Mouse (Mus musculus): ENCODE measurements around the gene F2rl3. TPM values are rescaled to one million over a fixed set of nuclear protein-coding genes. Genes with fewer than 3 reads are reported as not detected.

The F2rl3 gene
- polyA plus RNA-seq, 1 experiment, result 0.46 TPM

DNA sequence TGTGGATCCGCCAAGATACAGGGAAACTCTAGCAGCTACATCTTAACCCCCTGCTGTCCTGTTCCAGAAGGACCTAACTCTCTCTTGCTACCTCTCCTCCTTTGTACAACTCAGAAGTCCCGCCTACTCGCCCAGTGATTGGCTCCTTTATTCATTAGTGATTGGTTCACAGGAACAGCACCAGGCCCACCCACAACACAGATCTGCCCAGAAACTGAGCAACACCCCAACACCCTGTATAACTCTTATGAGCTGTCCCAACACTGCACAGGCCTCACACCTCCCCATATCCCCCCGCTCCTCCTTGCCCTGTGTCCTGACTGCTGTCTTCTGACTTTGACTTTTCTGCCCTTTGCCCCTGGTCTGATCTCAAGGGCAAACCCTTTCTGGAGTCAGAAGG, 4.0 kb downstream of the F2rl3 start:
- no peaks in the 10 kb centered on the region for H3K36me3 ChIP-seq (ENCODE audit: control insufficient read depth, insufficient read depth, low read length)
- H3K4me3 ChIP-seq (ENCODE audit: control insufficient read depth, low read depth, low read length), result no peak overlapping the region
- TF ChIP-seq POLR2A (IDR thresholded peaks at IDR 0.05; ENCODE audit: control insufficient read depth, low read depth, low read length), result no peak
- TF ChIP-seq CTCF (IDR thresholded peaks at IDR 0.05; ENCODE audit: control insufficient read depth, insufficient read depth, insufficient replicate concordance, low read depth, low read length), result no peak
- H3K27ac ChIP-seq (ENCODE audit: control insufficient read depth, insufficient read depth, low read depth, low read length), result no peak overlapping the region
- no peaks in the 10 kb centered on the region; the same call in 1 of the 2 replicates for H3K4me1 ChIP-seq (ENCODE audit: control insufficient read depth, insufficient read depth, low read length)
- no peaks in the 10 kb centered on the region for H3K27me3 ChIP-seq (ENCODE audit: control insufficient read depth, insufficient read depth, low read length)

DNA sequence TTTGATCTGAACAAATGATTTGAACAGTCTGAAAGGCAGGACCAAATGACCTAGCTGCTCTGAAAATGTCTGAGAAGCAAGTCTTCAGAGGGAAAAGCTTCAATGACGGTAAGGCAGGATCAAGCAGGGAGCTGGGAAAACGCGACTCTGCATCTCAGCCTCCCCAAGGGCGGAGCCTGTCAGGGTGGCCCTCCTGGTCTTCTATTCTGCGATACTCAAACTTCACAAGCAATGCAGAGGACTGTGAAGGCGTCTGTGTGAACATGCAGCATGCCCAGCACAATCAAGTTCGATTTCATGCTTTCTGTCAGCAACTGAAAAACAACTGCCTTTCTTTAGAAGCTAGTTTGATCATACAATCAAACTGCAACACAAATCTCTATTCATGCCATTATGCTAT, 5.1 kb downstream of the F2rl3 start:
- Histone ChIP-seq H3K4me1 (ENCODE audit: control insufficient read depth, insufficient read depth, low read length) (no peaks in the 10 kb centered on the region; the same call in 1 of the 2 replicates), H3K4me3 (ENCODE audit: control insufficient read depth, low read depth, low read length) (no peak overlapping the region), H3K36me3 (ENCODE audit: control insufficient read depth, insufficient read depth, low read length) (no peaks in the 10 kb centered on the region), H3K27ac (ENCODE audit: control insufficient read depth, insufficient read depth, low read depth, low read length) (no peak overlapping the region), H3K27me3 (ENCODE audit: control insufficient read depth, insufficient read depth, low read length) (no peaks in the 10 kb centered on the region)
- TF ChIP-seq POLR2A (IDR thresholded peaks at IDR 0.05; ENCODE audit: control insufficient read depth, low read depth, low read length) (no peak), CTCF (IDR thresholded peaks at IDR 0.05; ENCODE audit: control insufficient read depth, insufficient read depth, insufficient replicate concordance, low read depth, low read length) (no peak)

DNA sequence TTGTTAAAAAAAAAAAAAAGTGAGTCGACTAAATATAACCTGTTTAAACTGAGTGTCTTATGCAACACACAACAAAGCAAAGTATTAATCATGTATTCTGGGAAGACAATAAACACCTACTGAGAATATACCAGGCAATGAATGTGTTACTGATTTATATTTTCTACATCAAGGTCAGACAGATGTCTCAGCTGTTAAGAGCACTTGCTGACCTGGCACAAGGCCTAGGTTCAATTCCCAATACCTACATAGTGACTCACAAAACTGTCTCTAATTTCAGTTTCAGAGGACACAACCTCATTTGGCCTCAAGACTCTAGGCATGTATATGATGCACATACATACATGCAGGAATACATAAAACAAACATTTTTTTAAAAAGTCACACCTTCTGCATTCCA, 16.1 kb downstream of the F2rl3 start:
- no peaks in the 10 kb centered on the region for H3K36me3 ChIP-seq (ENCODE audit: control insufficient read depth, insufficient read depth, low read length)
- no peak overlapping the region for H3K27ac ChIP-seq (ENCODE audit: control insufficient read depth, insufficient read depth, low read depth, low read length)
- TF ChIP-seq CTCF (IDR thresholded peaks at IDR 0.05; ENCODE audit: control insufficient read depth, insufficient read depth, insufficient replicate concordance, low read depth, low read length), result no peak
- no peak for TF ChIP-seq POLR2A (IDR thresholded peaks at IDR 0.05; ENCODE audit: control insufficient read depth, low read depth, low read length)
- no peaks in the 10 kb centered on the region for H3K4me1 ChIP-seq (ENCODE audit: control insufficient read depth, insufficient read depth, low read length)
- no peak overlapping the region for H3K4me3 ChIP-seq (ENCODE audit: control insufficient read depth, low read depth, low read length)
- no peaks in the 10 kb centered on the region for H3K27me3 ChIP-seq (ENCODE audit: control insufficient read depth, insufficient read depth, low read length)

DNA sequence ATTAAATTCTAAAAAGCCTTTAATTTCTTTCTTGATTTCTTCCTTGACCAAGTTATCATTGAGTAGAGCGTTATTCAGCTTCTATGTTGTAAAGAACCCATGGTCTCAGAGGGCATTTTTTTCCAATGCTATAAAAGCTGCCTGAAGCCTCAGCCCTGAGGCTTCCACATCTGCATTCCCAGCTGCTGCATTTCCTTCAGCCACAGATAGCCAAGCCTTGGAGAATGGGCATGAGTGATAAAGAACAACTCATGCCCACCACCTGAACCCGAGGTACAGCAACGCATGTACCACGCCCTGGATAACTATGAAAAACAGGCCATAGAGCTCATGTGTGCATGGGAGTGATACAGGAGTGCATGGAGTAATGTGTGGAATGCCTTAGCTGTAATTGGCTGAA, 19.0 kb downstream of the F2rl3 start:
- no peak for TF ChIP-seq POLR2A (IDR thresholded peaks at IDR 0.05; ENCODE audit: control insufficient read depth, low read depth, low read length)
- TF ChIP-seq CTCF (IDR thresholded peaks at IDR 0.05; ENCODE audit: control insufficient read depth, insufficient read depth, insufficient replicate concordance, low read depth, low read length), result no peak
- Histone ChIP-seq H3K27me3 (ENCODE audit: control insufficient read depth, insufficient read depth, low read length) (no peaks in the 10 kb centered on the region), H3K27ac (ENCODE audit: control insufficient read depth, insufficient read depth, low read depth, low read length) (no peak overlapping the region), H3K36me3 (ENCODE audit: control insufficient read depth, insufficient read depth, low read length) (no peaks in the 10 kb centered on the region), H3K4me1 (ENCODE audit: control insufficient read depth, insufficient read depth, low read length) (no peaks in the 10 kb centered on the region), H3K4me3 (ENCODE audit: control insufficient read depth, low read depth, low read length) (no peak overlapping the region)

DNA sequence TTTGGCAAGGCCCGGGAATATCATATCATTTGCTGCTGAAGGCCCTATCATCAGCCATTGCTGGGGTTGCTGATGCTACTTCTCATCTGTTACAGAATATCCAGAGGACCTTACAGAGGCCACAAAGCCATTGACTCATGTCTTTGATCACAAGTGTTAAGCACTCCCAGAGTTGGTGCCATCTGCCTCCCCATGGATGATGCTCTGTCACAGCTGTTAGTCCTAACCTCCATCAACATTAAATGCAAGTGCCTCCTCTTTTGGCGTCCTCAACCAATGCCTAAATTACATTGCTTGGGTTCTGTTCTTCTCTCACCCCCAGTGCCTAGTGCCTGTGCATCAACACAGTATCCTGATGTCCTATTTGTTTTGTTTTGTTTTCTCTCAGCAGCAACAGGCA, 39.9 kb downstream of the F2rl3 start:
- no peak for TF ChIP-seq POLR2A (IDR thresholded peaks at IDR 0.05; ENCODE audit: control insufficient read depth, low read depth, low read length)
- TF ChIP-seq CTCF (IDR thresholded peaks at IDR 0.05; ENCODE audit: control insufficient read depth, insufficient read depth, insufficient replicate concordance, low read depth, low read length), result no peak
- H3K27ac ChIP-seq (ENCODE audit: control insufficient read depth, insufficient read depth, low read depth, low read length), result no peak overlapping the region
- no peaks in the 10 kb centered on the region for H3K4me1 ChIP-seq (ENCODE audit: control insufficient read depth, insufficient read depth, low read length)
- H3K36me3 ChIP-seq (ENCODE audit: control insufficient read depth, insufficient read depth, low read length), result no peaks in the 10 kb centered on the region
- H3K4me3 ChIP-seq (ENCODE audit: control insufficient read depth, low read depth, low read length), result no peak overlapping the region
- no peaks in the 10 kb centered on the region for H3K27me3 ChIP-seq (ENCODE audit: control insufficient read depth, insufficient read depth, low read length)

DNA sequence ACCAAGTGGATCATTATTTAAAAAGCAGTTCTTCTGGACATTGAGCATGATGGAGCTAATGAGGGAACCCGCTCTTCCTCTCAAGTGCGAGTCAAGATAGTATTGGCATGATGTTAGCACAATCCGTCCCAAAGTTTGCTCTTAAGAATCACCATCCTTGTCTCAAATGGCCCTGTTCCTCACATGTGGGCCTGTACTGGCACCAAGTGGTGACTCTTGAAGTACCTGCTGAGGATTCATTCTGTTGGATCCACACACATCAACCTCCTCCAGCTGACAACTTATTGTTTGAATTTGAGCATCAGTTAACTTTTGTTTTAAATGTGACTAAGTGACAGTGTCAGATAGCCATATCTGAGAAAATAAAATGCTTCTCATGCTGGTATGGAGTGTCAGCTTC, 51.0 kb downstream of the F2rl3 start:
- TF ChIP-seq POLR2A (IDR thresholded peaks at IDR 0.05; ENCODE audit: control insufficient read depth, low read depth, low read length) (no peak), CTCF (IDR thresholded peaks at IDR 0.05; ENCODE audit: control insufficient read depth, insufficient read depth, insufficient replicate concordance, low read depth, low read length) (no peak)
- no peaks in the 10 kb centered on the region for H3K4me1 ChIP-seq (ENCODE audit: control insufficient read depth, insufficient read depth, low read length)
- no peaks in the 10 kb centered on the region for H3K27me3 ChIP-seq (ENCODE audit: control insufficient read depth, insufficient read depth, low read length)
- no peak overlapping the region for H3K27ac ChIP-seq (ENCODE audit: control insufficient read depth, insufficient read depth, low read depth, low read length)
- no peak overlapping the region for H3K4me3 ChIP-seq (ENCODE audit: control insufficient read depth, low read depth, low read length)
- no peaks in the 10 kb centered on the region for H3K36me3 ChIP-seq (ENCODE audit: control insufficient read depth, insufficient read depth, low read length)

Other genes starting within 250 kb of the F2rl3 start
- 80.0 and 95.3 TPM in 2 replicates for gene Med26, start 213.6 kb upstream of the F2rl3 start, polyA plus RNA-seq (2012; rRNA removed)
- 12.7 and 14.0 TPM in 2 replicates for gene Smim7, start 190.8 kb upstream of the F2rl3 start, polyA plus RNA-seq (2012; rRNA removed)
- 2.6 and 3.1 TPM in 2 replicates for gene Tmem38a, start 189.8 kb upstream of the F2rl3 start, polyA plus RNA-seq (2012; rRNA removed)
- gene Nwd1, start 115.2 kb upstream of the F2rl3 start, polyA plus RNA-seq (2012; rRNA removed), result 0.69 and 0.79 TPM in 2 replicates
- gene Sin3b, start 38.6 kb upstream of the F2rl3 start, polyA plus RNA-seq (2012; rRNA removed), result 468 and 505 TPM in 2 replicates

Measured in testis, adult 2 months (tissue).